ENCODE assay signal across 20 mouse cellular contexts in the genomic region with DNA sequence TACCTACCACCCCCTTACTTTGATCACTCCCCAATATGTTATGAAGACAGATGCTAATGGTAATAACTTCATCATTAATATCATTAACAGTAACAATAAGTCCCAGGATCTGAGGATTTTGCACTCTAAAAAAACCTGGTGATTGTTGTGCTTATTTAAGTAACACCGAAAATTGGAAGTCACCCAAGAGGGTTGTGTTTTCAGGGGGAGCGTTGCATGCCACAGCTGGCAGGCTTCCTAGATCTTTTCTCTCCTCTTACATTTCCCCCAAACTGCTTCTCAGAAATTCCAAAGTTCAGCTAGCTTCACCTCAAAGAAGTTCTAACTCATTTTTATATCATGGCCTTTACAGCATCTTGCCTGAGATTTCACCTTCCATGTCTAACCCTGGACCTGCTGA.
DNase-seq lines count a peak whose midpoint lies in the region; ATAC-seq and TF ChIP-seq lines count a peak whose summit lies in the region.
"Had no signal": no experiment of that assay in that cellular context is flagged by ENCODE, and none has a peak within 500 bp of the region (broad histone marks: within the 10 kb centered on the region; RNA-seq: fewer than 3 reads in every experiment).

No protein-coding gene starts in this region.

- no peak overlapping the region for H3K4me2 ChIP-seq in forebrain, embryonic 14.5 days (ENCODE audit: low read length)
- H3K4me2 ChIP-seq in lung, embryonic 14.5 days, result no peak overlapping the region
- H3K4me2 ChIP-seq: embryonic facial prominence, embryonic 13.5 days; forebrain, embryonic 12.5 days; forebrain, embryonic 15.5 days had no signal

- ATAC-seq in forebrain, embryonic 14.5 days, result no peak
- ATAC-seq in lung, embryonic 14.5 days (ENCODE audit: insufficient read depth), result no peak
- ATAC-seq: activated CD4-positive, CD25-positive, alpha-beta regulatory T cell, adult 4 months; forebrain, embryonic 15.5 days; forebrain, postnatal 0 days; Patski had no signal

- DNase-seq in forebrain, embryonic 14.5 days (ENCODE audit: low spot score), result peak; percentile 23
- DNase-seq in forebrain, embryonic 10.5 days (ENCODE audit: extremely low spot score, low spot score), result no peak
- DNase-seq in lung, embryonic 14.5 days, result peak; percentile 64
- no peak for DNase-seq in lung, postnatal 14 days
- DNase-seq in brain, embryonic 14.5 days (ENCODE audit: low read depth), result peak; percentile 37
- no peak for DNase-seq in spleen, postnatal 10 days (ENCODE audit: low spot score in 2 of 2)
- DNase-seq: adrenal gland, adult 8-10 months; adrenal gland, postnatal 14 days; adrenal gland, postnatal 36 days; cerebellum, adult 11 months; cerebellum, adult 2 months; cerebellum, adult 9-10 months; cerebellum, postnatal 10 days; cerebellum, postnatal 25 days; forebrain, postnatal 0 days had no signal

- no peak overlapping the region for H3K27ac ChIP-seq in forebrain, embryonic 14.5 days (ENCODE audit: low read depth, low read length)
- H3K27ac ChIP-seq in forebrain, embryonic 10.5 days, result no peak overlapping the region
- no peak overlapping the region for H3K27ac ChIP-seq in lung, embryonic 14.5 days (ENCODE audit: low read depth)
- H3K27ac ChIP-seq: embryonic facial prominence, embryonic 13.5 days; forebrain, embryonic 12.5 days; forebrain, embryonic 15.5 days had no signal

- no peaks in the 10 kb centered on the region for H3K27me3 ChIP-seq in forebrain, embryonic 14.5 days (replicated peaks; ENCODE audit: control insufficient read depth, insufficient read depth, low read length)
- H3K27me3 ChIP-seq in forebrain, embryonic 10.5 days (ENCODE audit: poor library complexity, severe bottlenecking), result no peaks in the 10 kb centered on the region; the same call in 1 of the 2 replicates
- no peaks in the 10 kb centered on the region for H3K27me3 ChIP-seq in lung, embryonic 14.5 days (ENCODE audit: insufficient read depth, low read length)
- H3K27me3 ChIP-seq: embryonic facial prominence, embryonic 13.5 days; forebrain, embryonic 12.5 days; forebrain, embryonic 15.5 days; Patski had no signal

- TF ChIP-seq POLR2A in brain, embryonic 14.5 days (IDR thresholded peaks at IDR 0.05; ENCODE audit: borderline replicate concordance, extremely low read depth, insufficient read depth, insufficient read length, poor library complexity, severe bottlenecking), result no peak

- no peak overlapping the region for H3K4me3 ChIP-seq in forebrain, embryonic 14.5 days (ENCODE audit: low read depth, low read length)
- no peak overlapping the region for H3K4me3 ChIP-seq in forebrain, embryonic 10.5 days
- no peak overlapping the region for H3K4me3 ChIP-seq in lung, embryonic 14.5 days (ENCODE audit: low read depth, low read length)
- H3K4me3 ChIP-seq: embryonic facial prominence, embryonic 13.5 days; forebrain, embryonic 12.5 days; forebrain, embryonic 15.5 days had no signal

- no peak overlapping the region for H3K9ac ChIP-seq in forebrain, embryonic 14.5 days (ENCODE audit: low read length)
- no peak overlapping the region for H3K9ac ChIP-seq in lung, embryonic 14.5 days
- H3K9ac ChIP-seq: embryonic facial prominence, embryonic 13.5 days; forebrain, embryonic 12.5 days; forebrain, embryonic 15.5 days; forebrain, postnatal 0 days had no signal

- H3K36me3 ChIP-seq in forebrain, embryonic 14.5 days (ENCODE audit: control insufficient read depth, insufficient read depth, low read length), result no peaks in the 10 kb centered on the region
- no peaks in the 10 kb centered on the region for H3K36me3 ChIP-seq in forebrain, embryonic 10.5 days (replicated peaks)
- no peaks in the 10 kb centered on the region for H3K36me3 ChIP-seq in lung, embryonic 14.5 days (ENCODE audit: insufficient read depth)
- H3K36me3 ChIP-seq: embryonic facial prominence, embryonic 13.5 days; forebrain, embryonic 12.5 days; forebrain, embryonic 15.5 days had no signal

- no peak for TF ChIP-seq CTCF in lung, embryonic 14.5 days (IDR thresholded peaks at IDR 0.05; ENCODE audit: low read depth)
- TF ChIP-seq CTCF in brain, embryonic 14.5 days (IDR thresholded peaks at IDR 0.05; ENCODE audit: borderline replicate concordance, extremely low read depth, insufficient read depth, insufficient read length), result no peak

- no peaks in the 10 kb centered on the region for H3K9me3 ChIP-seq in forebrain, embryonic 14.5 days (replicated peaks; ENCODE audit: control insufficient read depth, low read length)
- no peaks in the 10 kb centered on the region for H3K9me3 ChIP-seq in forebrain, embryonic 10.5 days
- H3K9me3 ChIP-seq in lung, embryonic 14.5 days (ENCODE audit: low read depth, low read length), result no peaks in the 10 kb centered on the region
- H3K9me3 ChIP-seq: embryonic facial prominence, embryonic 13.5 days; forebrain, embryonic 12.5 days; forebrain, embryonic 15.5 days had no signal

- WGBS in forebrain, embryonic 14.5 days, result 61% methylated on average over 2 of the region's 2 CpGs
- 99% methylated on average over 2 of the region's 2 CpGs for WGBS in forebrain, embryonic 10.5 days
- WGBS in lung, embryonic 14.5 days, result 44% methylated on average over 2 of the region's 2 CpGs

- no peaks in the 10 kb centered on the region for H3K4me1 ChIP-seq in forebrain, embryonic 14.5 days (ENCODE audit: control insufficient read depth, insufficient read depth, low read length)
- H3K4me1 ChIP-seq in forebrain, embryonic 10.5 days, result no peaks in the 10 kb centered on the region
- H3K4me1 ChIP-seq in lung, embryonic 14.5 days (ENCODE audit: insufficient read depth), result peaks cover 4% of the 10 kb centered on the region; the same call in 1 of the 2 replicates
- H3K4me1 ChIP-seq: forebrain, embryonic 12.5 days; forebrain, embryonic 15.5 days had no signal

Comparison
In these comparisons a context has a peak if more than half of its experiments do, and no peak if none do; other contexts are left out.
1. DNase-seq: peak in forebrain, embryonic 14.5 days (single experiment), lung, embryonic 14.5 days (single experiment) and brain, embryonic 14.5 days (single experiment); none in forebrain, embryonic 10.5 days (single experiment), lung, postnatal 14 days (single experiment) and spleen, postnatal 10 days (0 of 2).